Mouse (Mus musculus) neural tube, embryonic 12.5 days (tissue): ENCODE data around the gene Arl15. TPM values are rescaled to one million over a fixed set of nuclear protein-coding genes. Genes with fewer than 3 reads are reported as not detected.

ENCODE experiments used
- ATAC-seq: fragments of 200-750 bp; cut with Nextera tagmentation; 2 replicates; pipeline ENCODE4 v1.8.0; 2017; ENCODE audit warnings: low read depth, mild to moderate bottlenecking, moderate TSS enrichment, moderate library complexity; ENCODE audit not compliant: low FRiP score
- H3K27ac ChIP-seq: fragments of 300-500 bp; sonication (generic); 2 replicates; pipeline ENCODE4 v1.5.1; 2016
- H3K27me3 ChIP-seq: fragments of 300-500 bp; sonication (generic); replicated peaks from 2 replicates; pipeline ENCODE4 v1.6.1; 2016; ENCODE audit warnings: mild to moderate bottlenecking
- H3K36me3 ChIP-seq: fragments of 300-500 bp; sonication (generic); 2 replicates; pipeline ENCODE4 v1.6.1; 2016; ENCODE audit warnings: mild to moderate bottlenecking
- H3K4me1 ChIP-seq: fragments of 300-500 bp; sonication (generic); 2 replicates; pipeline ENCODE4 v1.6.1; 2016
- H3K4me2 ChIP-seq: fragments of 300-500 bp; sonication (generic); replicated peaks from 2 replicates; pipeline ENCODE4 v1.6.1; 2016; ENCODE audit warnings: mild to moderate bottlenecking
- H3K4me3 ChIP-seq: fragments of 300-500 bp; sonication (generic); 2 replicates; pipeline ENCODE4 v1.5.1; 2016
- H3K9ac ChIP-seq: fragments of 300-500 bp; sonication (generic); 2 replicates; pipeline ENCODE4 v1.6.1; 2016; ENCODE audit warnings: mild to moderate bottlenecking
- H3K9me3 ChIP-seq: fragments of 300-500 bp; sonication (generic); 2 replicates; pipeline ENCODE4 v1.6.1; 2016; ENCODE audit warnings: mild to moderate bottlenecking
- WGBS: fragments of 180-500 bp; shearing (Covaris S2); methylation state at CpG from one replicate; pipeline ENCODE4 v1.1.7; 2016; 5-methylcytosine and 5-hydroxymethylcytosine counted together
- polyA plus RNA-seq: library from polyadenylated mRNA; unstranded; fragments of >200 nt; fragmentation: Nextera tagmentation; extraction: Ambion mirVana; gene quantifications from 2 replicates; pipeline ENCODE4 v1.2.1, GENCODE M21; 2016

Arl15 gene
- polyA plus RNA-seq, 1 experiment from 2014 or later: 13.1 TPM

GRCm38 (mm10) chr13:113949708-113950107, 155.4 kb downstream of the Arl15 start:
- H3K4me3 ChIP-seq: no peak overlapping the region
- peaks cover 5% of the 10 kb centered on the region; the same call in 1 of the 2 replicates for H3K4me1 ChIP-seq
- H3K9me3 ChIP-seq: no peaks in the 10 kb centered on the region
- no peak overlapping the region for H3K27ac ChIP-seq
- H3K36me3 ChIP-seq: no peaks in the 10 kb centered on the region
- no peak overlapping the region for H3K4me2 ChIP-seq
- no peaks in the 10 kb centered on the region for H3K27me3 ChIP-seq
- WGBS: 55% methylated on average over 5 of the region's 5 CpGs
- no peak for ATAC-seq
- H3K9ac ChIP-seq: no peak overlapping the region

DNA sequence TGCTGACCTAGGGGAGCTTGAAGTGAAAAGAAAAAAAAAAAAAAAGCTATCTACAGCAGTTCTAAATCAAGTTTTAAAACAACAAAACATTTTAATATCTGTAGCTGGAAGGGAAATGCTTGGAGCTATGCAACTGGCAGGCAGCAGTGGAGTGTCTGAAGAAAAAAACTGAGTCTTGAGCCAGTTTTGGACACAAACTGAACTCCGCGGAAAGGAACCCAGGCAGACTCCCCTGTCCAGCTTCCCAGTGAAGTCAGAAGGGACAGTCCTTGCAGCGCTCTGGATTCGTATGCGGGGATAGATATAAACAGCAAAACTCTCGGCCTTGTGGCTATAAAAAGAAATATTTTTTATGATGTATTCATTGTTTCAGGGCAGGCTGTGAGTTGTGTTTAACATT, 155.8 kb downstream of the Arl15 start:
- peaks cover 5% of the 10 kb centered on the region; the same call in 1 of the 2 replicates for H3K4me1 ChIP-seq
- no peaks in the 10 kb centered on the region for H3K36me3 ChIP-seq
- ATAC-seq: no peak
- H3K27me3 ChIP-seq: no peaks in the 10 kb centered on the region
- H3K4me3 ChIP-seq: no peak overlapping the region
- H3K9me3 ChIP-seq: no peaks in the 10 kb centered on the region
- H3K9ac ChIP-seq: no peak overlapping the region
- H3K4me2 ChIP-seq: no peak overlapping the region
- no peak overlapping the region for H3K27ac ChIP-seq
- 77% methylated on average over 6 of the region's 6 CpGs for WGBS

DNA sequence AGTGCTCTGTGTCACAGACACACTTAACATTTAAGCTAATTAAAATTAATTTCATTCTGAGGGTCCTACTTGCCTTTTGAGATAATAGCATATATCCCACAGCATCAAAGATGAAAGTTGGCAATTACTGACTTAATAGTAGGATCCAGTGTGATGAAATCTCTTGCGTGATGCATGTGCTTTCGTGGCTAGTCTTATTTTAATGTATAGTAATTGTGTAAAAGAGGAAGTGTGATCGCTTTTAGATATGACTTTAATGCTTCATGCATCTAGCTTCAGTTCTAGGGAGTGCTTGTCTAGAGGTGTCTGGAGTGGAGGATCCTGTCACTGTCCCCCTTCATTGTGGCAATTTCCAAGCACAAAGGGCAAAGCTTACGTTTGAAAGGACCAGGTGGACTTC, 163.1 kb downstream of the Arl15 start:
- no peaks in the 10 kb centered on the region for H3K27me3 ChIP-seq
- no peak overlapping the region for H3K4me3 ChIP-seq
- H3K36me3 ChIP-seq: no peaks in the 10 kb centered on the region
- H3K9me3 ChIP-seq: no peaks in the 10 kb centered on the region
- no peak for ATAC-seq
- no peak overlapping the region for H3K27ac ChIP-seq
- H3K4me1 ChIP-seq: no peaks in the 10 kb centered on the region
- no peak overlapping the region for H3K4me2 ChIP-seq
- WGBS: 88% methylated on average over 4 of the region's 4 CpGs
- no peak overlapping the region for H3K9ac ChIP-seq

- Histone ChIP-seq H3K27ac (no peak overlapping the region), H3K4me1 (no peaks in the 10 kb centered on the region), H3K36me3 (no peaks in the 10 kb centered on the region), H3K4me3 (no peak overlapping the region), H3K4me2 (no peak overlapping the region), H3K27me3 (no peaks in the 10 kb centered on the region), H3K9ac (no peak overlapping the region), H3K9me3 (no peaks in the 10 kb centered on the region)
- 92% methylated on average over 9 of the region's 9 CpGs for WGBS
- ATAC-seq: no peak
Measured at GRCm38 (mm10) chr13:113964945-113965344, 170.6 kb downstream of the Arl15 start.

DNA sequence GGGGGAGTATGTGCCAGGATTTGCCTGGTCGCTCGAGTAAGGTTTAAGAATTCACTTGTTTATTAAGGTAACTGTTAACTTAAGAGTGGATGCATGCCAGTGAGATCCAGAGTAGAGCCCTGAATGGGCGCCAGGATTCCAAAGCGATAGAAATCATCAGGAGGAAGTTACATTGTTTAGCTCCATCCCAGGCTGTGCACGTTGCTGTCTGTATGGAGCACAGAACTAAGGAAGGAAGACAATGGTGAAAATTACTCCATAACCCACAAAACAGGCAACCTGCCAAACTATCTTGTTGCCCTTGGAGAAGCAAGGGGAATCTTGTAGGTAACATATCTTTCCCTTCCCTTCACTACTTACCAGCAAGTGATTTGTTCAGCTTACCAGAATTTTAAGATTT, 176.4 kb downstream of the Arl15 start:
- ATAC-seq: no peak
- H3K36me3 ChIP-seq: no peaks in the 10 kb centered on the region
- H3K9me3 ChIP-seq: no peaks in the 10 kb centered on the region

DNA sequence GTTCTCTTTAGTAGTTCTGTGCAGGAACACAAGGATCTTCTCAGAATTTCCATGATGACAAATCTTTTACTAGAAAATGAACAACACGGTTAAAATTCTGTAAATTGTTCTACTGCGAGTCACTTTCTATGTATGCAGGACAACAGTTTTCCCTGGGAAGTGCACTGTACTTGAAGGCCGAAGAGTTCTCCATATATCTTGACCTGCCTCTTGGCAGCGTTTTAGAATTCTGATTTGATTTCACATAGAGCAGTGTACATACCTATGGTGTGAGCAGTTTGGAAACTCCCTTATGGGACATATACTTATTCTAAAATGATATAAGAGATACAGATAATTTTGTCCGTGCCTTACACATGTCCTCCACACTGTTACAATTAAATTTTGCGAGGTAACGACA, 178.1 kb downstream of the Arl15 start:
- 89% methylated on average over 7 of the region's 7 CpGs for WGBS
- Histone ChIP-seq H3K4me1 (peaks cover 4% of the 10 kb centered on the region; the same call in 1 of the 2 replicates), H3K4me2 (no peak overlapping the region), H3K27ac (no peak overlapping the region), H3K27me3 (no peaks in the 10 kb centered on the region), H3K9me3 (no peaks in the 10 kb centered on the region), H3K9ac (no peak overlapping the region), H3K36me3 (no peaks in the 10 kb centered on the region), H3K4me3 (no peak overlapping the region)
- ATAC-seq: no peak

More for the DNA sequence above, 176.4 kb downstream of the Arl15 start:
- H3K4me2 ChIP-seq: no peak overlapping the region
- no peak overlapping the region for H3K27ac ChIP-seq
- no peak overlapping the region for H3K9ac ChIP-seq
- H3K4me3 ChIP-seq: no peak overlapping the region
- H3K27me3 ChIP-seq: no peaks in the 10 kb centered on the region
- peaks cover 2% of the 10 kb centered on the region; the same call in 1 of the 2 replicates for H3K4me1 ChIP-seq
- 86% methylated on average over 5 of the region's 5 CpGs for WGBS

DNA sequence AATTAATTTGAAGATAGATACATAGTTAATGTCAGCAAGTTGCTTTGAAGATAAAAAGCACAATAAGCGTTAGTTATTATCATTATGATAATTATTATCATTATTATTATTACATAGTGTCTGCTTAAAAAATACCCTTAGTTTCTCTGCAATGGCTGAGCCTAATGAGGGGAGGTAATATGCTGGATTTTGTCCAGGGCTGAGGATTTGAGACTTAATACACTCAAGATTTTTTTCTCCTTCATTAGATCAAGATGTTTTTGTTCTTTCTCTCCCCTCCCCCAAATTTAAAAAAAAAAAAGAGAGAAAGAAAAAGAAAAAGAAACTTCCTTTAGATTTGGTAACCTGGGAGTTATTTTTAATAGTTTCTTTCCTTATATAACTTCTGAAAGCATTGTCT, 180.6 kb downstream of the Arl15 start:
- H3K9ac ChIP-seq: no peak overlapping the region
- H3K27ac ChIP-seq: no peak overlapping the region
- H3K4me3 ChIP-seq: no peak overlapping the region
- ATAC-seq: no peak
- no peaks in the 10 kb centered on the region for H3K36me3 ChIP-seq
- H3K9me3 ChIP-seq: no peaks in the 10 kb centered on the region
- H3K4me2 ChIP-seq: no peak overlapping the region
- H3K27me3 ChIP-seq: no peaks in the 10 kb centered on the region
- H3K4me1 ChIP-seq: peaks cover 4% of the 10 kb centered on the region; the same call in 1 of the 2 replicates
- 78% methylated on average over 1 of the region's 1 CpGs for WGBS

- 13% methylated on average over 6 of the region's 6 CpGs for WGBS
- Histone ChIP-seq H3K9me3 (no peaks in the 10 kb centered on the region), H3K27ac (no peak overlapping the region), H3K9ac (no peak overlapping the region), H3K4me2 (no peak overlapping the region), H3K36me3 (no peaks in the 10 kb centered on the region), H3K4me1 (peaks cover 6% of the 10 kb centered on the region), H3K27me3 (no peaks in the 10 kb centered on the region), H3K4me3 (no peak overlapping the region)
- no peak for ATAC-seq
Measured at GRCm38 (mm10) chr13:113975722-113976121, 181.4 kb downstream of the Arl15 start.

DNA sequence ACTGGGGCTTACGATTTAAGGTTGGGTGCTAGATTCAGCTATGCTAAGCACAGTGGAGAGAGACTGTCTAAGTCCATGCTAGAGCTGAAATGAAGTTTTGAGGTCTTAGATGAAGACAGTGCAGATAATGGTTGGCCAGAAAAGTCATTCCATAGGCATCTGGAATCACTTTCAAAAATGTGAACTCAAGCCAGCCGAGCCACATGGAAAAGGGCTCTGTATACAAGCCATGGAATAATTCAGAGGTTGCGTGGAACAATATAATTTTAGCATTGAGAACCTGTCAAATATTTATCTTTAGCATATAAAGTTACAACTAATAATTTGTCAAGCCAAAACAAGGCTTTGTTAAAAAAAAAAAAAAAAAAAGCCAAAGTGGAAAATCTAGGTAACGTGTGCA, 182.6 kb downstream of the Arl15 start:
- H3K9ac ChIP-seq: no peak overlapping the region
- H3K27ac ChIP-seq: no peak overlapping the region
- H3K4me1 ChIP-seq: peaks cover 14% of the 10 kb centered on the region
- no peak overlapping the region for H3K4me3 ChIP-seq
- no peak for ATAC-seq
- 88% methylated on average over 4 of the region's 4 CpGs for WGBS
- no peaks in the 10 kb centered on the region for H3K27me3 ChIP-seq
- H3K4me2 ChIP-seq: no peak overlapping the region
- no peaks in the 10 kb centered on the region for H3K36me3 ChIP-seq
- no peaks in the 10 kb centered on the region for H3K9me3 ChIP-seq

DNA sequence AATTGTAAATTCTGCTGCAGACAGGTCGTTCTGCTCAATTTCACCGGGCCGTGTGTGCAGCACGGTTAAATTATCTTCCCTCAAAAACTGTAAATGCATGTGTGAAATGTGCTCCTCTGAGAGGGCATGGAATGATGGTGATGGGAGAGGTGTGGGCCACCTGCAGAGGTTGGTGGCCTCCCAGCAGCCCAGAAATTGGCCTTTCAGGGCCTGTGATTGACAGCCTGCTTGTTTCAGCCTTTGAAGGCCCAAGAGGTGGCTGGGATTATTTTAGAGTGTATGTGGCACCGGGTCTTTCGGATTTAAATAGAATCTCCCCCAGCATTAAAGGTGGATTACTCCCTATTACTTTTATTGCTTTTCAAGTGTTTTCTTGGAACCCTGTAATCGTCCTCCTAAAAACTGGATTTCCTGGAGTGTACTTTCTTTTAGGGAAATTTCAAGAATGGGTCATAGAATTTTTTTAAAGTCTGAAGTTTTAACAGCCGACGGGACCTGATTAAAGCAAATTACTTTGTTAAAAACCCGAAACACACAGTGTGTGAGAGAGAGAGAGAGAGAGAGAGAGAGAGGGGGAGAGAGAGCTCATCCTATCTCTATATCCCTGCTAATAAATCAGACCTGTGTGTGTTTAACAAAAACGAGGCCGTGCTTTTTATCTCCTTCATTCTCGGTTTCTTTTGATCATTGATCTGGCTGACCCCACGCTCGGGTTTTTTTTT, 186.6 kb downstream of the Arl15 start:
- Histone ChIP-seq H3K27ac (no peak overlapping the region), H3K4me2 (peak overlapping the region; percentile 42), H3K4me1 (peaks cover 17% of the 10 kb centered on the region), H3K9ac (no peak overlapping the region), H3K36me3 (no peaks in the 10 kb centered on the region), H3K4me3 (no peak overlapping the region), H3K27me3 (no peaks in the 10 kb centered on the region), H3K9me3 (no peaks in the 10 kb centered on the region)
- 6% methylated on average over 15 of the region's 15 CpGs for WGBS
- ATAC-seq: 0 out of 2 replicates have a peak, but pooled peaks have one; percentile 48

GRCm38 (mm10) chr13:113981461-113982000, 187.2 kb downstream of the Arl15 start:
- peaks cover 17% of the 10 kb centered on the region for H3K4me1 ChIP-seq
- ATAC-seq: peak; percentile 87
- peak overlapping the region; percentile 42 for H3K4me2 ChIP-seq
- no peaks in the 10 kb centered on the region for H3K27me3 ChIP-seq
- no peaks in the 10 kb centered on the region for H3K9me3 ChIP-seq
- 8% methylated on average over 9 of the region's 9 CpGs for WGBS
- no peak overlapping the region for H3K27ac ChIP-seq
- H3K9ac ChIP-seq: no peak overlapping the region
- H3K4me3 ChIP-seq: no peak overlapping the region
- H3K36me3 ChIP-seq: no peaks in the 10 kb centered on the region

GRCm38 (mm10) chr13:113983633-113984032, 189.3 kb downstream of the Arl15 start:
- H3K4me3 ChIP-seq: no peak overlapping the region
- no peaks in the 10 kb centered on the region for H3K36me3 ChIP-seq
- 23% methylated on average over 6 of the region's 6 CpGs for WGBS
- H3K4me2 ChIP-seq: no peak overlapping the region
- H3K9me3 ChIP-seq: no peaks in the 10 kb centered on the region
- H3K9ac ChIP-seq: no peak overlapping the region
- H3K27me3 ChIP-seq: no peaks in the 10 kb centered on the region
- no peak for ATAC-seq
- H3K4me1 ChIP-seq: peaks cover 17% of the 10 kb centered on the region
- no peak overlapping the region for H3K27ac ChIP-seq

- no peak overlapping the region for H3K4me2 ChIP-seq
- no peaks in the 10 kb centered on the region for H3K9me3 ChIP-seq
- H3K36me3 ChIP-seq: no peaks in the 10 kb centered on the region
- no peak overlapping the region for H3K9ac ChIP-seq
- H3K4me3 ChIP-seq: no peak overlapping the region
- ATAC-seq: no peak
- H3K27ac ChIP-seq: no peak overlapping the region
- H3K27me3 ChIP-seq: no peaks in the 10 kb centered on the region
- WGBS: 97% methylated on average over 4 of the region's 4 CpGs
- peaks cover 17% of the 10 kb centered on the region for H3K4me1 ChIP-seq
Measured at GRCm38 (mm10) chr13:113984491-113984890, 190.2 kb downstream of the Arl15 start.
